In genomic region chr9:61830236-61830635, GRCm38 (mm10) we compare ENCODE assay signal across 9 mouse cellular contexts.
A peak's percentile ranks its signal among the peaks of the same experiment; 100 is the strongest.
DNase-seq lines count a peak whose midpoint lies in the region; ATAC-seq lines count a peak whose summit lies in the region.
"Had no signal": no experiment of that assay in that cellular context is flagged by ENCODE, and none has a peak within 500 bp of the region (broad histone marks: within the 10 kb centered on the region; RNA-seq: fewer than 3 reads in every experiment).

No protein-coding gene starts in this region.

- no peak overlapping the region for H3K9ac ChIP-seq in hindbrain, embryonic 12.5 days
- H3K9ac ChIP-seq in embryonic facial prominence, embryonic 15.5 days: no peak overlapping the region
- no peak overlapping the region for H3K9ac ChIP-seq in hindbrain, embryonic 15.5 days
- no peak overlapping the region for H3K9ac ChIP-seq in neural tube, embryonic 13.5 days
- H3K9ac ChIP-seq: limb, embryonic 12.5 days had no signal

- H3K4me2 ChIP-seq in hindbrain, embryonic 12.5 days (replicated peaks): no peak overlapping the region
- H3K4me2 ChIP-seq in embryonic facial prominence, embryonic 15.5 days (replicated peaks): no peak overlapping the region
- H3K4me2 ChIP-seq in hindbrain, embryonic 15.5 days: no peak overlapping the region
- H3K4me2 ChIP-seq in neural tube, embryonic 13.5 days: no peak overlapping the region
- H3K4me2 ChIP-seq: limb, embryonic 12.5 days had no signal

- H3K27me3 ChIP-seq in hindbrain, embryonic 10.5 days (ENCODE audit: insufficient read depth, poor library complexity, severe bottlenecking): peaks cover 7% of the 10 kb centered on the region; the same call in 1 of the 2 replicates
- H3K27me3 ChIP-seq in hindbrain, embryonic 12.5 days: no peaks in the 10 kb centered on the region
- 0 out of 2 replicates have a peak, but pooled peaks cover 3% of the 10 kb centered on the region for H3K27me3 ChIP-seq in embryonic facial prominence, embryonic 15.5 days
- H3K27me3 ChIP-seq in hindbrain, embryonic 15.5 days: no peaks in the 10 kb centered on the region
- H3K27me3 ChIP-seq in neural tube, embryonic 13.5 days: peaks cover 27% of the 10 kb centered on the region
- H3K27me3 ChIP-seq in splenic B cell, adult 2 months (ENCODE audit: control insufficient read depth, insufficient read depth, low read length, poor library complexity, severe bottlenecking): no peaks in the 10 kb centered on the region

- peaks cover 11% of the 10 kb centered on the region; the same call in 1 of the 2 replicates for H3K4me1 ChIP-seq in hindbrain, embryonic 10.5 days (replicated peaks)
- H3K4me1 ChIP-seq in hindbrain, embryonic 12.5 days: no peaks in the 10 kb centered on the region
- H3K4me1 ChIP-seq in embryonic facial prominence, embryonic 15.5 days: 0 out of 2 replicates have a peak, but pooled peaks cover 8% of the 10 kb centered on the region
- H3K4me1 ChIP-seq in hindbrain, embryonic 15.5 days (replicated peaks): no peaks in the 10 kb centered on the region
- 0 out of 2 replicates have a peak, but pooled peaks cover 8% of the 10 kb centered on the region for H3K4me1 ChIP-seq in neural tube, embryonic 13.5 days (replicated peaks)

- H3K36me3 ChIP-seq in hindbrain, embryonic 10.5 days: no peaks in the 10 kb centered on the region
- no peaks in the 10 kb centered on the region for H3K36me3 ChIP-seq in hindbrain, embryonic 12.5 days
- H3K36me3 ChIP-seq in embryonic facial prominence, embryonic 15.5 days: no peaks in the 10 kb centered on the region
- no peaks in the 10 kb centered on the region for H3K36me3 ChIP-seq in hindbrain, embryonic 15.5 days
- H3K36me3 ChIP-seq in neural tube, embryonic 13.5 days: no peaks in the 10 kb centered on the region
- no peaks in the 10 kb centered on the region for H3K36me3 ChIP-seq in splenic B cell, adult 2 months (ENCODE audit: control insufficient read depth, insufficient read depth, low read length, poor library complexity, severe bottlenecking)
- H3K36me3 ChIP-seq: limb, embryonic 12.5 days had no signal

- H3K4me3 ChIP-seq in hindbrain, embryonic 10.5 days: no peak overlapping the region
- H3K4me3 ChIP-seq in hindbrain, embryonic 12.5 days: no peak overlapping the region
- H3K4me3 ChIP-seq in embryonic facial prominence, embryonic 15.5 days (replicated peaks): no peak overlapping the region
- no peak overlapping the region for H3K4me3 ChIP-seq in hindbrain, embryonic 15.5 days
- no peak overlapping the region for H3K4me3 ChIP-seq in neural tube, embryonic 13.5 days
- H3K4me3 ChIP-seq: limb, embryonic 12.5 days had no signal

- no peak overlapping the region for H3K27ac ChIP-seq in hindbrain, embryonic 10.5 days
- H3K27ac ChIP-seq in hindbrain, embryonic 12.5 days: no peak overlapping the region
- no peak overlapping the region for H3K27ac ChIP-seq in embryonic facial prominence, embryonic 15.5 days (replicated peaks)
- no peak overlapping the region for H3K27ac ChIP-seq in hindbrain, embryonic 15.5 days (replicated peaks)
- no peak overlapping the region for H3K27ac ChIP-seq in neural tube, embryonic 13.5 days (replicated peaks)
- H3K27ac ChIP-seq: limb, embryonic 12.5 days had no signal

- WGBS in hindbrain, embryonic 10.5 days: 77% methylated on average over 7 of the region's 7 CpGs
- 79% methylated on average over 7 of the region's 7 CpGs for WGBS in hindbrain, embryonic 12.5 days
- WGBS in embryonic facial prominence, embryonic 15.5 days: 57% methylated on average over 7 of the region's 7 CpGs
- 57% methylated on average over 7 of the region's 7 CpGs for WGBS in hindbrain, embryonic 15.5 days
- 56% methylated on average over 7 of the region's 7 CpGs for WGBS in neural tube, embryonic 13.5 days

- ATAC-seq in hindbrain, embryonic 12.5 days (ENCODE audit: low FRiP score): no peak
- 0 out of 2 replicates have a peak, but pooled peaks have one; percentile 34 for ATAC-seq in embryonic facial prominence, embryonic 15.5 days (ENCODE audit: insufficient number of reproducible peaks, low FRiP score, low TSS enrichment, low read depth)
- peak; percentile 42; the same call in 1 of the 2 replicates for ATAC-seq in hindbrain, embryonic 15.5 days (ENCODE audit: low FRiP score, low read depth)
- ATAC-seq in neural tube, embryonic 13.5 days (ENCODE audit: low read depth): peak; percentile 79; the same call in 1 of the 2 replicates

- no peaks in the 10 kb centered on the region for H3K9me3 ChIP-seq in hindbrain, embryonic 10.5 days
- no peaks in the 10 kb centered on the region for H3K9me3 ChIP-seq in hindbrain, embryonic 12.5 days (replicated peaks)
- H3K9me3 ChIP-seq in embryonic facial prominence, embryonic 15.5 days (replicated peaks): no peaks in the 10 kb centered on the region
- no peaks in the 10 kb centered on the region for H3K9me3 ChIP-seq in hindbrain, embryonic 15.5 days
- H3K9me3 ChIP-seq in neural tube, embryonic 13.5 days: no peaks in the 10 kb centered on the region
- H3K9me3 ChIP-seq: limb, embryonic 12.5 days had no signal

- DNase-seq in hindbrain, embryonic 10.5 days (ENCODE audit: low spot score): peak; percentile 15
- peak; percentile 76 for DNase-seq in adrenal gland, postnatal 25 days
- DNase-seq in left cerebral cortex, adult 8-10 months (ENCODE audit: low spot score in 2 of 2): peak; percentile 65 to 82
- peak; percentile 88 for DNase-seq in splenic B cell, adult 2 months (ENCODE audit: low read depth, low spot score)

Comparison
In these comparisons a context has a peak if more than half of its experiments do, and no peak if none do; other contexts are left out.
1. DNase-seq: peak in every context shown above with its lines; median percentile 88 in splenic B cell, adult 2 months; 76 in adrenal gland, postnatal 25 days; 74 in left cerebral cortex, adult 8-10 months; 15 in hindbrain, embryonic 10.5 days.